Mouse (Mus musculus): ENCODE results near the gene Rnd2. TPM values are rescaled to one million over a fixed set of nuclear protein-coding genes. Genes with fewer than 3 reads are reported as not detected.
A peak's percentile ranks its signal among the peaks of the same experiment; 100 is the strongest.
"Not testable (repeated sequence)": the region's sequence is repeated elsewhere in the genome, so short reads cannot be mapped to it uniquely, and the experiment has no call there.

Gene Rnd2
- polyA plus RNA-seq, 1 experiment = 3.2 TPM

DNA sequence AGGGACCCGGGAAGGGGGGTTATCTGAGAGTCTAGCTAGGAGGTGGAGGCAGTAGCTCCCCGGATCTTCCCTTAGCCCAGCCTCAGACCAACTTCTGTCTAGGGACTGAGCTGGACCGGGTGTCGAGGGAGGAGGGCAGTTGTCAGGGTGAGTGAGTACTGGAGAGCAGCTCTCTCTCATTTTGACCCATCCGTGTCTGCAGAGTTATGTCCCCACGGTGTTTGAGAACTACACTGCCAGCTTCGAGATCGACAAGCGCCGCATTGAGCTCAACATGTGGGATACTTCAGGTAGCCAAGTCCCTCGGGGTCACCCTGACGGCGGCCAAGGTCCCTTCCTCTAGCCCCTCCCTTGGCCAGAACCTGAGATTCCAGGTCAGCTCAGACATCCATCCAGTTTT lies 3.9 kb downstream of the Rnd2 start:
- peaks cover 5% of the 10 kb centered on the region for H3K27me3 ChIP-seq (ENCODE audit: control insufficient read depth, insufficient read depth, low read length)
- no peak for TF ChIP-seq POLR2A (IDR thresholded peaks at IDR 0.05; ENCODE audit: low read depth, low read length)
- TF ChIP-seq CTCF (IDR thresholded peaks at IDR 0.05; ENCODE audit: extremely low read depth, insufficient read depth, insufficient read length, insufficient replicate concordance) = no peak
- H3K27ac ChIP-seq (ENCODE audit: insufficient read depth, low read length) = no peak overlapping the region
- H3K4me1 ChIP-seq (ENCODE audit: control insufficient read depth, insufficient read depth, insufficient read length) = peaks cover 12% of the 10 kb centered on the region
- DNase-seq (ENCODE audit: low read depth in 1 of 2, low spot score in 2 of 2) = no peak
- WGBS = 31% methylated on average over 13 of the region's 13 CpGs
- H3K36me3 ChIP-seq (ENCODE audit: control insufficient read depth, insufficient read depth, low read length) = no peaks in the 10 kb centered on the region
- peak overlapping the region; percentile 57; the same call in 1 of the 2 replicates for H3K4me3 ChIP-seq (ENCODE audit: extremely low read depth, insufficient read depth, insufficient read length)

DNA sequence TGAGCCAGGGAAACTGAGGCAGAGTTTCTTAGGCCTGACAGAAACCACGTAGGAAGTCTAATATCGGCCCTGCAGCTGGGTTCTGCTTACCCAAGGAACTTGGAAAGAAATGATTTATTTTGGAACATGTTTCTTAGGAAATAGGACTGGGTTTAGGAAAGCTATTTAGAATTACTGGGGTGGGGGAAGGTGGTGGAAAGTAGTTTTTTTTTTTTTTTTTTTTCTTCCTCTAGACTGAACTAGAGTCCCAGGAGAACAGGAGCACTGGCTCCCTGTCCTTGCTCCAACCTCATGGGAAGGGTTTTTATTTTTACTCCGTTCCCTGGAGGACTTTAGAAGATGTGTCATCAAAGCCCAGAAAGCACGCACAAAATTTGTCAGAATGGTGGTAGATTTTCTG lies 4.4 kb downstream of the Rnd2 start:
- WGBS = 72% methylated on average over 4 of the region's 4 CpGs
- TF ChIP-seq POLR2A (IDR thresholded peaks at IDR 0.05; ENCODE audit: low read depth, low read length) (no peak), CTCF (IDR thresholded peaks at IDR 0.05; ENCODE audit: extremely low read depth, insufficient read depth, insufficient read length, insufficient replicate concordance) (no peak)
- no peak overlapping the region for H3K27ac ChIP-seq (ENCODE audit: insufficient read depth, low read length)
- H3K4me3 ChIP-seq (ENCODE audit: extremely low read depth, insufficient read depth, insufficient read length) = no peak overlapping the region
- peaks cover 12% of the 10 kb centered on the region for H3K4me1 ChIP-seq (ENCODE audit: control insufficient read depth, insufficient read depth, insufficient read length)
- no peaks in the 10 kb centered on the region for H3K36me3 ChIP-seq (ENCODE audit: control insufficient read depth, insufficient read depth, low read length)
- H3K27me3 ChIP-seq (ENCODE audit: control insufficient read depth, insufficient read depth, low read length) = peaks cover 5% of the 10 kb centered on the region
- DNase-seq (ENCODE audit: low read depth in 1 of 2, low spot score in 2 of 2) = no peak

DNA sequence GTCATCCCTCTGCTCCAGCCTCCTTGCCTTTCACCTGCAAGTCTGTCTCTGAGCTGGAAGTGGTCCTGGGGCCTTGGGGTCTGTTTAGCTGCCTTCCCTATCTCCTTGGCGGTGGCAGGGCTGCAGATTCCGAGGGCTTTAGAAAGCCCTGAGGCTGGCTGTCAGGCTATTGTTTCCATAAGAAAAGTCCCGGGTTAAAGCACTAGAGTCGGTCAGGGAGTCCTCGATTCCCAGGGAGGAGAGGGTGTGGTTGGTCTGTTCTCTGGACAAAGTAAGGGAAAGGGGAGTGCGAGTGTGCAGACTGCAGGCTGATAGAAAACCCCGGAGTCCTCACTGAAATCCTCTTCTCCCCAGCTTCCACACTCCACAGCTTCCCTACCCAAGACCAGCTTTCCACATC lies 5.4 kb downstream of the Rnd2 start:
- Histone ChIP-seq H3K36me3 (ENCODE audit: control insufficient read depth, insufficient read depth, low read length) (no peaks in the 10 kb centered on the region), H3K27me3 (ENCODE audit: control insufficient read depth, insufficient read depth, low read length) (peaks cover 5% of the 10 kb centered on the region), H3K4me3 (ENCODE audit: extremely low read depth, insufficient read depth, insufficient read length) (no peak overlapping the region), H3K4me1 (ENCODE audit: control insufficient read depth, insufficient read depth, insufficient read length) (peaks cover 6% of the 10 kb centered on the region), H3K27ac (ENCODE audit: insufficient read depth, low read length) (no peak overlapping the region)
- DNase-seq (ENCODE audit: low read depth in 1 of 2, low spot score in 2 of 2) = no peak
- TF ChIP-seq CTCF (IDR thresholded peaks at IDR 0.05; ENCODE audit: extremely low read depth, insufficient read depth, insufficient read length, insufficient replicate concordance) = no peak
- 85% methylated on average over 7 of the region's 7 CpGs for WGBS

DNA sequence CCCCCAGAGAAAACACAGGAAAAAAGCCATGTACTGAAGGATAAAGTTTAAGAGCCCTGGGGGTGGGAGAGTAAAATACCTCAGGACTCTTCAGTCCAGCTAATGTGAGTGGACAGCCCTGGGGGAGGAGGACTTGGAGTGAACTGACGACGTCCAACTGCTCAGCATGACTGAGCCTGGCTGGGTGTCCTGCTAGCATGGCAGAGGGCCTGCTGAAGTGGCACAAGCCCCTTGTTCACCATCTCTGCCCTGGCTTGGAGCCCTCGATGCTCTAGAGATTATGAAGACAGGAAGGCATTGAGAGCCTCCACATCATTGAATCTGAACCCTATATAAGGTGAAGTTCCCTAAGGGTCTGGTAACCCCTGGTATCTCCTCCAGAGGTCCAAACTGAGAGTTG lies 7.1 kb downstream of the Rnd2 start:
- Histone ChIP-seq H3K4me1 (ENCODE audit: control insufficient read depth, insufficient read depth, insufficient read length) (peaks cover 6% of the 10 kb centered on the region; the same call in 1 of the 2 replicates), H3K36me3 (ENCODE audit: control insufficient read depth, insufficient read depth, low read length) (no peaks in the 10 kb centered on the region), H3K27ac (ENCODE audit: insufficient read depth, low read length) (no peak overlapping the region), H3K4me3 (ENCODE audit: extremely low read depth, insufficient read depth, insufficient read length) (no peak overlapping the region), H3K27me3 (ENCODE audit: control insufficient read depth, insufficient read depth, low read length) (peaks cover 5% of the 10 kb centered on the region)
- DNase-seq (ENCODE audit: low read depth in 1 of 2, low spot score in 2 of 2) = no peak
- no peak for TF ChIP-seq CTCF (IDR thresholded peaks at IDR 0.05; ENCODE audit: extremely low read depth, insufficient read depth, insufficient read length, insufficient replicate concordance)
- no peak for TF ChIP-seq POLR2A (IDR thresholded peaks at IDR 0.05; ENCODE audit: low read depth, low read length)
- 72% methylated on average over 3 of the region's 3 CpGs for WGBS

DNA sequence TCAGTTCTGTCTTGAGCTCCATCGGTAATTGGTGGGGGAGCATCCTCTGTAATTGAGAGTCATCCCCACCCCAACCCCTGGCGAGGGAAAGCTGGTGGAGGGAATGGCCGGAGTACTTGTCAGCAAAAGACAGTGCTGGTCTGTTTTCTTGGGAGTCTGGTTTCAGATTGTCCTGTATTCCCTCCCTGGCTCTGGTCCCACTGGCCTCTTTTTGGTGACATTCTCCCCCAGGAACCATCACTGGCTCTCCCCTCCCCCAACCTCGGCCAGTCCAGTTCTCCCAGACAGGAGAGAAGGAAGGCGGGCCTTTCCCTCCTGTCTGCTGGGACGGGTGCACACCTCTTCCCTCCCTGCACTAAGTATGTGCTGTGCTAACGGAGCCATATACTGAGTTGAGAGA lies 7.5 kb downstream of the Rnd2 start:
- Histone ChIP-seq H3K4me3 (ENCODE audit: extremely low read depth, insufficient read depth, insufficient read length) (no peak overlapping the region), H3K27ac (ENCODE audit: insufficient read depth, low read length) (no peak overlapping the region), H3K27me3 (ENCODE audit: control insufficient read depth, insufficient read depth, low read length) (peaks cover 5% of the 10 kb centered on the region), H3K36me3 (ENCODE audit: control insufficient read depth, insufficient read depth, low read length) (no peaks in the 10 kb centered on the region), H3K4me1 (ENCODE audit: control insufficient read depth, insufficient read depth, insufficient read length) (peaks cover 4% of the 10 kb centered on the region; the same call in 1 of the 2 replicates)
- 83% methylated on average over 7 of the region's 7 CpGs for WGBS
- no peak for DNase-seq (ENCODE audit: low read depth in 1 of 2, low spot score in 2 of 2)
- TF ChIP-seq CTCF (IDR thresholded peaks at IDR 0.05; ENCODE audit: extremely low read depth, insufficient read depth, insufficient read length, insufficient replicate concordance) (no peak), POLR2A (IDR thresholded peaks at IDR 0.05; ENCODE audit: low read depth, low read length) (no peak)

DNA sequence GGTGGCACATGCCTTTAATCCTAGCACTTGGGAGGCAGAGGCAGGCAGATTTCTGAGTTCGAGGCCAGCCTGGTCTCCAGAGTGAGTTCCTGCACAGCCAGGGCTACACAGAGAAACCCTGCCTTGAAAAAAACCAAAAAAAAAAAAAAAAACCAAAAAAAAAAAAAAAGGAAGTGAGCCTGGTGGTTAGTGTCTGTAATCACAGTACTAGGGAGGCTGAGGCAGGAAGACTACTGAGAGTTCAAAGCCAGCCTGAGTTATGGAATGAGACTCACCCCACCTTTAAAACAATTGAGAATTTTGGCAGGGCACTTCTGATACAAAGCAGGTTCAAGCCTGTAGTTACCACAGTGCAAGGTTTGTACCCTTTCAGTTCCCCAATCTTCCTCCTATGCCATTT lies 8.9 kb downstream of the Rnd2 start:
- H3K4me1 ChIP-seq (ENCODE audit: control insufficient read depth, insufficient read depth, insufficient read length); H3K36me3 ChIP-seq (ENCODE audit: control insufficient read depth, insufficient read depth, low read length); H3K27ac ChIP-seq (ENCODE audit: insufficient read depth, low read length); DNase-seq (ENCODE audit: low read depth in 1 of 2, low spot score in 2 of 2); H3K27me3 ChIP-seq (ENCODE audit: control insufficient read depth, insufficient read depth, low read length); H3K4me3 ChIP-seq (ENCODE audit: extremely low read depth, insufficient read depth, insufficient read length): not testable (repeated sequence)
- 89% methylated on average over 1 of the region's 1 CpGs for WGBS

DNA sequence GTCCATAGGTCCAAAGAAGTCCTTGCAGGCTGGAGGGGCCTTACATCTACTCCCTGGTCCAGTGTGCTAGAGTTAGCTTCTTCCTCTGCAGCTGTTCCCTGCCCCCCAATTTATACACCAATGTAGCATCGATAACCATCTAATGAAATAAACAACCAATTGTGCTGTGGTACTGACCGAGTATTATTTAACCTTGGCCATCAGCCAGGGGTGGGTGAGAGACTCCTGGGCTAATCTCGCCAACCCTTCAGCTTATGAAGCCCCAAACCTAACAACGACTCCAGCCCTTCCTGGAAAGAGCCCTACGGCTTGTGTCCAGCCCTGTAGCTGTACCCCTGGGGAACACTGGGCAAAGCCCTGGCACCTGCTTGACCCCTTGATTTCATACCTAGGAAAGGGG lies 9.5 kb downstream of the Rnd2 start:
- no peak overlapping the region for H3K4me3 ChIP-seq (ENCODE audit: extremely low read depth, insufficient read depth, insufficient read length)
- DNase-seq (ENCODE audit: low read depth in 1 of 2, low spot score in 2 of 2) = no peak
- no peaks in the 10 kb centered on the region for H3K27me3 ChIP-seq (ENCODE audit: control insufficient read depth, insufficient read depth, low read length)
- no peaks in the 10 kb centered on the region for H3K36me3 ChIP-seq (ENCODE audit: control insufficient read depth, insufficient read depth, low read length)
- no peaks in the 10 kb centered on the region for H3K4me1 ChIP-seq (ENCODE audit: control insufficient read depth, insufficient read depth, insufficient read length)
- no peak overlapping the region for H3K27ac ChIP-seq (ENCODE audit: insufficient read depth, low read length)
- 78% methylated on average over 5 of the region's 5 CpGs for WGBS
- TF ChIP-seq CTCF (IDR thresholded peaks at IDR 0.05; ENCODE audit: extremely low read depth, insufficient read depth, insufficient read length, insufficient replicate concordance) = no peak
- TF ChIP-seq POLR2A (IDR thresholded peaks at IDR 0.05; ENCODE audit: low read depth, low read length) = no peak

DNA sequence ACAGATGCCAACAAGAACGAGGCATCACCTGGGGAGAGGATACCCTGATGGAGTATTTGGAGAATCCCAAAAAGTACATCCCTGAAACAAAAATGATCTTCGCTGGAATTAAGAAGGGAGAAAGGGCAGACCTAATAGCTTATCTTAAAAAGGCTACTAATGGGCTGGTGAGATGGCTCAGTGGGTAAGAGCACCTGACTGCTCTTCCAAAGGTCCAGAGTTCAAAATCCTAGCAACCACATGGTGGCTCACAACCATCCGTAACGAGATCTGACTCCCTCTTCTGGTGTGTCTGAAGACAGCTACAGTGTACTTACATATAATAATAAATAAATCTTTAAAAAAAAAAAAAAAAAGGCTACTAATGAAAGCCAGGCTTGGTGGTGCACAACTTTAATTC lies 11.6 kb downstream of the Rnd2 start:
- 88% methylated on average over 4 of the region's 4 CpGs for WGBS
- not testable (repeated sequence) for H3K4me1 ChIP-seq (ENCODE audit: control insufficient read depth, insufficient read depth, insufficient read length); H3K4me3 ChIP-seq (ENCODE audit: extremely low read depth, insufficient read depth, insufficient read length)

More for the DNA sequence above, 11.6 kb downstream of the Rnd2 start:
- not testable (repeated sequence) for H3K36me3 ChIP-seq (ENCODE audit: control insufficient read depth, insufficient read depth, low read length); H3K27ac ChIP-seq (ENCODE audit: insufficient read depth, low read length); H3K27me3 ChIP-seq (ENCODE audit: control insufficient read depth, insufficient read depth, low read length); DNase-seq (ENCODE audit: low read depth in 1 of 2, low spot score in 2 of 2)
